ENCODE assay signal across 18 mouse cellular contexts in genomic region chr11:43565414-43565813, GRCm38 (mm10). TPM values are rescaled to one million over a fixed set of nuclear protein-coding genes. Genes with fewer than 3 reads are reported as not detected.
DNase-seq lines count a peak whose midpoint lies in the region; ATAC-seq lines count a peak whose summit lies in the region.
"Had no signal": no experiment of that assay in that cellular context is flagged by ENCODE, and none has a peak within 500 bp of the region (broad histone marks: within the 10 kb centered on the region; RNA-seq: fewer than 3 reads in every experiment).

No protein-coding gene starts in this region.

- no peak for DNase-seq in kidney, adult 9 months
- DNase-seq in midbrain, embryonic 14.5 days = no peak
- DNase-seq in thymus, postnatal 36 days = no peak
- no peak for DNase-seq in thymus, postnatal 14 days
- DNase-seq: cerebellum, adult 9-10 months; gastrocnemius, postnatal 10 days; kidney, adult 2 months; layer of hippocampus, adult 9-11 months; lung, postnatal 14 days; thymus, adult 18-20 months had no signal

- H3K36me3 ChIP-seq in forebrain, embryonic 12.5 days (replicated peaks) = 0 out of 2 replicates have a peak, but pooled peaks cover 2% of the 10 kb centered on the region
- no peaks in the 10 kb centered on the region for H3K36me3 ChIP-seq in forebrain, embryonic 16.5 days (ENCODE audit: control insufficient read depth, insufficient read depth)
- H3K36me3 ChIP-seq in kidney, embryonic 15.5 days = peaks cover 13% of the 10 kb centered on the region
- H3K36me3 ChIP-seq in intestine, embryonic 15.5 days = no peaks in the 10 kb centered on the region
- no peaks in the 10 kb centered on the region for H3K36me3 ChIP-seq in midbrain, embryonic 14.5 days (ENCODE audit: control insufficient read depth, insufficient read depth, low read length)

- H3K4me2 ChIP-seq in forebrain, embryonic 12.5 days = peak overlapping the region; percentile 19; the same call in 1 of the 2 replicates
- no peak overlapping the region for H3K4me2 ChIP-seq in forebrain, embryonic 16.5 days (ENCODE audit: low read length)
- peak overlapping the region; percentile 17 for H3K4me2 ChIP-seq in kidney, embryonic 15.5 days
- peak overlapping the region; percentile 39; the same call in 1 of the 2 replicates for H3K4me2 ChIP-seq in intestine, embryonic 15.5 days (replicated peaks)
- no peak overlapping the region for H3K4me2 ChIP-seq in midbrain, embryonic 14.5 days (ENCODE audit: low read length)

- peak overlapping the region; percentile 26; the same call in 1 of the 2 replicates for H3K27ac ChIP-seq in forebrain, embryonic 12.5 days
- no peak overlapping the region for H3K27ac ChIP-seq in forebrain, embryonic 16.5 days (ENCODE audit: low read length)
- peak overlapping the region; percentile 76 for H3K27ac ChIP-seq in kidney, embryonic 15.5 days
- peak overlapping the region; percentile 65 for H3K27ac ChIP-seq in intestine, embryonic 15.5 days
- H3K27ac ChIP-seq in midbrain, embryonic 14.5 days (replicated peaks; ENCODE audit: low read depth, low read length) = peak overlapping the region; percentile 52
- H3K27ac ChIP-seq: liver, embryonic 14.5 days had no signal

- H3K9me3 ChIP-seq in forebrain, embryonic 12.5 days = no peaks in the 10 kb centered on the region
- no peaks in the 10 kb centered on the region for H3K9me3 ChIP-seq in forebrain, embryonic 16.5 days (ENCODE audit: control insufficient read depth, low read length)
- no peaks in the 10 kb centered on the region for H3K9me3 ChIP-seq in kidney, embryonic 15.5 days (replicated peaks)
- H3K9me3 ChIP-seq in intestine, embryonic 15.5 days = no peaks in the 10 kb centered on the region
- no peaks in the 10 kb centered on the region for H3K9me3 ChIP-seq in midbrain, embryonic 14.5 days (ENCODE audit: control insufficient read depth, low read length)

- H3K4me1 ChIP-seq in forebrain, embryonic 12.5 days = peaks cover 46% of the 10 kb centered on the region
- peaks cover 26% of the 10 kb centered on the region for H3K4me1 ChIP-seq in forebrain, embryonic 16.5 days (replicated peaks; ENCODE audit: control insufficient read depth, insufficient read depth, low read length)
- H3K4me1 ChIP-seq in kidney, embryonic 15.5 days = peaks cover 54% of the 10 kb centered on the region
- peaks cover 19% of the 10 kb centered on the region; the same call in 1 of the 2 replicates for H3K4me1 ChIP-seq in intestine, embryonic 15.5 days (replicated peaks)
- peaks cover 15% of the 10 kb centered on the region for H3K4me1 ChIP-seq in midbrain, embryonic 14.5 days (ENCODE audit: control insufficient read depth, insufficient read depth, low read length)

- 26% methylated on average over 2 of the region's 2 CpGs for WGBS in forebrain, embryonic 12.5 days
- WGBS in forebrain, embryonic 16.5 days = 36% methylated on average over 2 of the region's 2 CpGs
- WGBS in kidney, embryonic 15.5 days = 23% methylated on average over 2 of the region's 2 CpGs
- WGBS in intestine, embryonic 15.5 days = 36% methylated on average over 2 of the region's 2 CpGs
- WGBS in midbrain, embryonic 14.5 days = 18% methylated on average over 2 of the region's 2 CpGs

- H3K9ac ChIP-seq in forebrain, embryonic 12.5 days = peak overlapping the region; percentile 36; the same call in 1 of the 2 replicates
- no peak overlapping the region for H3K9ac ChIP-seq in forebrain, embryonic 16.5 days (replicated peaks; ENCODE audit: low read depth, low read length)
- H3K9ac ChIP-seq in kidney, embryonic 15.5 days = 0 out of 2 replicates have a peak overlapping the region, but pooled peaks have one; percentile 14
- H3K9ac ChIP-seq in intestine, embryonic 15.5 days = no peak overlapping the region
- H3K9ac ChIP-seq in midbrain, embryonic 14.5 days (replicated peaks; ENCODE audit: low read length) = no peak overlapping the region
- H3K9ac ChIP-seq: liver, embryonic 14.5 days had no signal

- no peak overlapping the region for H3K4me3 ChIP-seq in forebrain, embryonic 12.5 days (replicated peaks)
- no peak overlapping the region for H3K4me3 ChIP-seq in forebrain, embryonic 16.5 days (replicated peaks; ENCODE audit: low read length)
- no peak overlapping the region for H3K4me3 ChIP-seq in kidney, embryonic 15.5 days (replicated peaks)
- no peak overlapping the region for H3K4me3 ChIP-seq in intestine, embryonic 15.5 days (replicated peaks)
- H3K4me3 ChIP-seq in midbrain, embryonic 14.5 days (replicated peaks; ENCODE audit: low read depth, low read length) = no peak overlapping the region

- no peaks in the 10 kb centered on the region for H3K27me3 ChIP-seq in forebrain, embryonic 12.5 days
- H3K27me3 ChIP-seq in forebrain, embryonic 16.5 days (replicated peaks; ENCODE audit: control insufficient read depth, insufficient read depth, low read length) = no peaks in the 10 kb centered on the region
- no peaks in the 10 kb centered on the region for H3K27me3 ChIP-seq in kidney, embryonic 15.5 days
- no peaks in the 10 kb centered on the region for H3K27me3 ChIP-seq in intestine, embryonic 15.5 days (replicated peaks)
- no peaks in the 10 kb centered on the region for H3K27me3 ChIP-seq in midbrain, embryonic 14.5 days (ENCODE audit: control insufficient read depth, insufficient read depth, low read length)

- no peak for ATAC-seq in forebrain, embryonic 12.5 days (ENCODE audit: low FRiP score)
- no peak for ATAC-seq in forebrain, embryonic 16.5 days
- peak; percentile 8; the same call in 1 of the 2 replicates for ATAC-seq in kidney, embryonic 15.5 days (replicated peaks; ENCODE audit: low FRiP score)
- ATAC-seq in intestine, embryonic 15.5 days = peak; percentile 85
- no peak for ATAC-seq in midbrain, embryonic 14.5 days (ENCODE audit: low FRiP score, low TSS enrichment)

RNA-seq across cellular contexts. Expression of gene 4933415A04Rik, which starts 21.4 kb away (rescaled TPM):
- polyA plus RNA-seq in forebrain, embryonic 12.5 days (2016; fragmentation: Nextera tagmentation; extraction: Ambion mirVana) = 5.8 and 6.1 TPM in 2 replicates
- polyA plus RNA-seq in forebrain, embryonic 16.5 days (2015; fragmentation: Nextera tagmentation; extraction: Ambion mirVana) = 2.7 and 3.3 TPM in 2 replicates
- polyA plus RNA-seq in kidney, embryonic 15.5 days (2015; fragmentation: Nextera tagmentation; extraction: Ambion mirVana) = 7.0 and 8.2 TPM in 2 replicates
- 4.4 and 5.4 TPM in 2 replicates for polyA plus RNA-seq in intestine, embryonic 15.5 days (2015; fragmentation: Nextera tagmentation; extraction: Ambion mirVana)
- polyA plus RNA-seq in midbrain, embryonic 14.5 days (2014; fragmentation: Nextera tagmentation; extraction: Ambion mirVana) = 3.2 and 3.9 TPM in 2 replicates

RNA-seq across cellular contexts. Expression of gene Fabp6, which starts 35.9 kb away (rescaled TPM):
- polyA plus RNA-seq in forebrain, embryonic 12.5 days (2016; fragmentation: Nextera tagmentation; extraction: Ambion mirVana) = not detected in 2 replicates
- polyA plus RNA-seq in forebrain, embryonic 16.5 days (2015; fragmentation: Nextera tagmentation; extraction: Ambion mirVana) = not detected in 2 replicates
- not detected in 2 replicates for polyA plus RNA-seq in kidney, embryonic 15.5 days (2015; fragmentation: Nextera tagmentation; extraction: Ambion mirVana)
- 1.2 TPM in 2 replicates for polyA plus RNA-seq in intestine, embryonic 15.5 days (2015; fragmentation: Nextera tagmentation; extraction: Ambion mirVana)
- not detected in 2 replicates for polyA plus RNA-seq in midbrain, embryonic 14.5 days (2014; fragmentation: Nextera tagmentation; extraction: Ambion mirVana)
- polyA plus RNA-seq: brain, embryonic 14.5 days; embryonic facial prominence, embryonic 11.5 days; heart, postnatal 0 days; kidney, adult 2 months; liver, embryonic 14.5 days had no signal

RNA-seq across cellular contexts. Expression of gene Ccnjl, which starts 36.8 kb away (rescaled TPM):
- polyA plus RNA-seq in forebrain, embryonic 12.5 days (2016; fragmentation: Nextera tagmentation; extraction: Ambion mirVana) = 20.6 and 22.1 TPM in 2 replicates
- polyA plus RNA-seq in forebrain, embryonic 16.5 days (2015; fragmentation: Nextera tagmentation; extraction: Ambion mirVana) = 9.5 and 13.5 TPM in 2 replicates
- polyA plus RNA-seq in kidney, embryonic 15.5 days (2015; fragmentation: Nextera tagmentation; extraction: Ambion mirVana) = 27.0 and 29.2 TPM in 2 replicates
- polyA plus RNA-seq in intestine, embryonic 15.5 days (2015; fragmentation: Nextera tagmentation; extraction: Ambion mirVana) = 15.9 and 16.6 TPM in 2 replicates
- polyA plus RNA-seq in midbrain, embryonic 14.5 days (2014; fragmentation: Nextera tagmentation; extraction: Ambion mirVana) = 11.7 and 16.2 TPM in 2 replicates

Comparison
In these comparisons a context has a peak if more than half of its experiments do, and no peak if none do; other contexts are left out.
1. H3K4me2 ChIP-seq: peak in forebrain, embryonic 12.5 days (single experiment), kidney, embryonic 15.5 days (single experiment) and intestine, embryonic 15.5 days (single experiment); none in forebrain, embryonic 16.5 days (single experiment) and midbrain, embryonic 14.5 days (single experiment).
2. H3K9ac ChIP-seq: peak in forebrain, embryonic 12.5 days (single experiment) and kidney, embryonic 15.5 days (single experiment); none in forebrain, embryonic 16.5 days (single experiment), intestine, embryonic 15.5 days (single experiment) and midbrain, embryonic 14.5 days (single experiment).
3. ATAC-seq: peak in kidney, embryonic 15.5 days (single experiment) and intestine, embryonic 15.5 days (single experiment); none in forebrain, embryonic 12.5 days (single experiment), forebrain, embryonic 16.5 days (single experiment) and midbrain, embryonic 14.5 days (single experiment).